Mouse (Mus musculus): ENCODE results near the gene Usp5.

DNA sequence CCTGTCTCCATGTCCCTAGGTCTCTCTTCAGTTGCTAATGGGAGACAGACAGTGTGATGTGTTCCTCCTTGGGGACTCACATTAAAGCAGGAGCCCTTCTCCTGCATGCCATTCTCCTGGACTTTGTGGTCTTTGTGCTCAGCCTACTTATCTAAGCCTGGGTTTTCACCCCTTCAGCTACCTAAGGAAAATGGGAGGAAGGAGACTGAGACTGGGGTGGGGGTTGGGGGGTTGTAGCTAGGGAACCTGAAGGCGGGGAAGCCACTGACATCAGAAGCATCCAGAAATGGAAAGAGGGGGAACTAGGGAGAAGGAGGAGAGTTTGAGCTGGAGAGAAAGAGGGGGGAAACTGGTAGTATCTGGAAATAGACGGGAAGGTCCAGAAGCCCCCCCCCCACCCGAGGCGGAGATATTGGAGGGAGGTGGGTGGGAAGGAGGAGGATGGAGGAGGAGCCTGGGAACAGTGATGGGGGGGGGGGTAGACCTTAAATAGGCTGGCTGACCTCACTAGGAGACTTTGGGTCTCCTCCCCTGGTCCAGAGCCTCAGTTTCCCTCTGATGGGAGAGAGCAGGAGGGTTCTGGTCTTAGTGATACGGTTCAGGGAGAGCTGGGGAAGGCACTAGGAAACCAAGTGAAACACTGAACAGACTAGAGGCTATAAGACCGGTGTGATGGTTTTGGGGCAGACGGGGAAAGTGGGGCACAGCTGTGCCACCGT lies 33.3 kb upstream of the Usp5 start:
- TF ChIP-seq CTCF (IDR thresholded peaks at IDR 0.05) (no peak), EP300 (IDR thresholded peaks at IDR 0.05) (no peak)

Data from lung, postnatal 0 days (tissue).